Mouse (Mus musculus) midbrain, embryonic 13.5 days (tissue): ENCODE data around the gene Zswim5. TPM values are rescaled to one million over a fixed set of nuclear protein-coding genes. Genes with fewer than 3 reads are reported as not detected.
"Not testable (repeated sequence)": the region's sequence is repeated elsewhere in the genome, so short reads cannot be mapped to it uniquely, and the experiment has no call there.

ENCODE experiments used
- ATAC-seq: fragments of 200-750 bp; cut with Nextera tagmentation; 2 replicates; pipeline ENCODE4 v1.8.0; 2017; ENCODE audit warnings: mild to moderate bottlenecking, moderate TSS enrichment, moderate library complexity
- H3K27ac ChIP-seq: fragments of 300-500 bp; sonication (generic); 2 replicates; pipeline ENCODE4 v1.5.1; 2015; ENCODE audit warnings: inconsistent platforms, mild to moderate bottlenecking, moderate library complexity
- H3K27me3 ChIP-seq: fragments of 300-500 bp; sonication (generic); 2 replicates; pipeline ENCODE4 v1.6.1; 2015; ENCODE audit warnings: mild to moderate bottlenecking, inconsistent platforms
- H3K36me3 ChIP-seq: fragments of 300-500 bp; sonication (generic); 2 replicates; pipeline ENCODE4 v1.6.1; 2015; ENCODE audit warnings: mild to moderate bottlenecking, inconsistent platforms
- H3K4me1 ChIP-seq: fragments of 300-500 bp; sonication (generic); replicated peaks from 2 replicates; pipeline ENCODE4 v1.6.1; 2015; ENCODE audit warnings: inconsistent platforms
- H3K4me2 ChIP-seq: fragments of 300-500 bp; sonication (generic); replicated peaks from 2 replicates; pipeline ENCODE4 v1.6.1; 2015; ENCODE audit warnings: moderate library complexity, mild to moderate bottlenecking, inconsistent platforms
- H3K4me3 ChIP-seq: fragments of 300-500 bp; sonication (generic); replicated peaks from 2 replicates; pipeline ENCODE4 v1.5.1; 2015; ENCODE audit warnings: mild to moderate bottlenecking, inconsistent platforms
- H3K9ac ChIP-seq: fragments of 300-500 bp; sonication (generic); replicated peaks from 2 replicates; pipeline ENCODE4 v1.6.1; 2015; ENCODE audit warnings: mild to moderate bottlenecking, inconsistent platforms
- H3K9me3 ChIP-seq: fragments of 300-500 bp; sonication (generic); 2 replicates; pipeline ENCODE4 v1.6.1; 2016; ENCODE audit warnings: mild to moderate bottlenecking, inconsistent platforms
- WGBS: fragments of 180-500 bp; shearing (Covaris S2); methylation state at CpG from one replicate; pipeline ENCODE4 v1.1.7; 2015; 5-methylcytosine and 5-hydroxymethylcytosine counted together
- polyA plus RNA-seq: library from polyadenylated mRNA; unstranded; fragments of >200 nt; fragmentation: Nextera tagmentation; extraction: Ambion mirVana; gene quantifications from 2 replicates; pipeline ENCODE4 v1.2.1, GENCODE M21; 2015

Zswim5 gene
- polyA plus RNA-seq = 9.5 and 9.9 TPM in 2 replicates

GRCm38 (mm10) chr4:116876995-116877728, at the start of gene Zswim5:
Zswim5 (plus strand) TSS chr4:116877376.
- Histone ChIP-seq H3K4me3 (peak within 1 kb of the TSS; percentile 94), H3K9ac (peak within 1 kb of the TSS; percentile 98), H3K27ac (peak within 1 kb of the TSS; percentile 100), H3K36me3 (no peaks in the 10 kb centered on the region), H3K4me1 (peaks cover 8% of the 10 kb centered on the region), H3K4me2 (peak within 1 kb of the TSS; percentile 64), H3K9me3 (no peaks in the 10 kb centered on the region), H3K27me3 (no peaks in the 10 kb centered on the region)
- peak; percentile 95 for ATAC-seq
- WGBS = under 1% methylated on average over 82 of the region's 104 CpGs

GRCm38 (mm10) chr4:116827819-116828218, 49.4 kb upstream of the Zswim5 start:
- H3K4me3 ChIP-seq = no peak overlapping the region

GRCm38 (mm10) chr4:116829364-116830069, 47.7 kb upstream of the Zswim5 start:
- peak; percentile 40 for ATAC-seq
- H3K4me1 ChIP-seq = peaks cover 20% of the 10 kb centered on the region
- no peak overlapping the region for H3K4me2 ChIP-seq
- peak overlapping the region; percentile 54 for H3K27ac ChIP-seq
- 0 out of 2 replicates have a peak overlapping the region, but pooled peaks have one; percentile 2 for H3K9ac ChIP-seq
- no peaks in the 10 kb centered on the region for H3K27me3 ChIP-seq
- H3K9me3 ChIP-seq = no peaks in the 10 kb centered on the region
- 30% methylated on average over 6 of the region's 6 CpGs for WGBS
- no peak overlapping the region for H3K4me3 ChIP-seq
- H3K36me3 ChIP-seq = no peaks in the 10 kb centered on the region

More at GRCm38 (mm10) chr4:116827819-116828218, 49.4 kb upstream of the Zswim5 start:
- no peak overlapping the region for H3K27ac ChIP-seq
- no peak overlapping the region for H3K9ac ChIP-seq
- H3K4me1 ChIP-seq = peaks cover 25% of the 10 kb centered on the region
- peaks cover 5% of the 10 kb centered on the region for H3K27me3 ChIP-seq
- peak; percentile 57; the same call in 1 of the 2 replicates for ATAC-seq
- H3K9me3 ChIP-seq = no peaks in the 10 kb centered on the region
- 0% methylated on average over 4 of the region's 4 CpGs for WGBS
- no peak overlapping the region for H3K4me2 ChIP-seq
- no peaks in the 10 kb centered on the region for H3K36me3 ChIP-seq

DNA sequence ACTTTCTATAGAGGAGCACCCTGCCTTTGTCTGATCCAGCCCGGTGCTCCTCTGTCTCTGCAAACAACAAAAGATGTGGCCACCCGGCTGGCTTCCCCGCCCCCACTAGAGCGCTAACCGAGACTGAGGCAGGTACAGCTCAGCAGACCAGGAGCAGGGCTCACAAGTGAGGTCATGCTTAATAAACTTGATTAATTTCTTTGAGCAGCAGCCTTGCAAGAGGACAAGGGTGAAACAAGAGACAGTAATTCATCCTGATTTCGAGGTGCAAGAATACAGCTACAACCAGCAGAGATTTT, 47.2 kb upstream of the Zswim5 start:
- H3K4me1 ChIP-seq = peaks cover 19% of the 10 kb centered on the region
- no peak overlapping the region for H3K4me2 ChIP-seq
- H3K9ac ChIP-seq = 0 out of 2 replicates have a peak overlapping the region, but pooled peaks have one; percentile 2
- H3K9me3 ChIP-seq = no peaks in the 10 kb centered on the region
- H3K4me3 ChIP-seq = no peak overlapping the region
- H3K27ac ChIP-seq = peak overlapping the region; percentile 54
- ATAC-seq = peak; percentile 69
- no peaks in the 10 kb centered on the region for H3K27me3 ChIP-seq
- 3% methylated on average over 6 of the region's 6 CpGs for WGBS
- no peaks in the 10 kb centered on the region for H3K36me3 ChIP-seq

DNA sequence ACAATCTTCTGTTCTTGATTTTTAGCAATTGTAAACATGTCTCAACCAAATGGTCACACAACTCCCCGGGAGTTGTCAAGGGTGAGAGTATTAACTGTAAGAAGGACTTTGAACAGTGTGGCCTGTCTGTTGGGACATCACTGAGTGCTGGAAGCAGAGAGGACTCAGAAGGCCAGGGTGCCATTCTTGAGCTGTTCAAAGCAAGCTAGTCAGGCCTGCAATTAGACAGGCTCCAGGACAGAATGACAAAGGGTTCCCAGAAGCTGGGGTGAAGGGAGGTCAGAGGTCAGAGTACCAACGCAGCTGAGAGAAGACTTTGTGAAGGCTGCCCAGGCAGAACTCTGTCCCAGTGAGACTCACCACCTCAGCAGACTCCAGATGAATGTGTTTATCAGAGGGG, 38.2 kb upstream of the Zswim5 start:
- 13% methylated on average over 2 of the region's 2 CpGs for WGBS
- ATAC-seq = no peak

GRCm38 (mm10) chr4:116840096-116840495, 37.1 kb upstream of the Zswim5 start:
- 48% methylated on average over 23 of the region's 29 CpGs for WGBS

More for the DNA sequence above, 38.2 kb upstream of the Zswim5 start:
- Histone ChIP-seq H3K4me2 (no peak overlapping the region), H3K9me3 (no peaks in the 10 kb centered on the region), H3K27me3 (no peaks in the 10 kb centered on the region), H3K27ac (no peak overlapping the region), H3K9ac (no peak overlapping the region), H3K4me3 (no peak overlapping the region), H3K36me3 (no peaks in the 10 kb centered on the region), H3K4me1 (no peaks in the 10 kb centered on the region)

GRCm38 (mm10) chr4:116840841-116841240, 36.3 kb upstream of the Zswim5 start:
- Histone ChIP-seq H3K9me3 (no peaks in the 10 kb centered on the region), H3K4me1 (no peaks in the 10 kb centered on the region), H3K4me3 (no peak overlapping the region), H3K27ac (no peak overlapping the region), H3K27me3 (no peaks in the 10 kb centered on the region), H3K4me2 (no peak overlapping the region), H3K9ac (no peak overlapping the region), H3K36me3 (no peaks in the 10 kb centered on the region)
- no peak for ATAC-seq
- 88% methylated on average over 6 of the region's 6 CpGs for WGBS

More at GRCm38 (mm10) chr4:116840096-116840495, 37.1 kb upstream of the Zswim5 start:
- not testable (repeated sequence) for H3K9me3 ChIP-seq, H3K36me3 ChIP-seq, H3K4me3 ChIP-seq, H3K27ac ChIP-seq, ATAC-seq, H3K4me2 ChIP-seq, H3K27me3 ChIP-seq, H3K4me1 ChIP-seq, H3K9ac ChIP-seq

DNA sequence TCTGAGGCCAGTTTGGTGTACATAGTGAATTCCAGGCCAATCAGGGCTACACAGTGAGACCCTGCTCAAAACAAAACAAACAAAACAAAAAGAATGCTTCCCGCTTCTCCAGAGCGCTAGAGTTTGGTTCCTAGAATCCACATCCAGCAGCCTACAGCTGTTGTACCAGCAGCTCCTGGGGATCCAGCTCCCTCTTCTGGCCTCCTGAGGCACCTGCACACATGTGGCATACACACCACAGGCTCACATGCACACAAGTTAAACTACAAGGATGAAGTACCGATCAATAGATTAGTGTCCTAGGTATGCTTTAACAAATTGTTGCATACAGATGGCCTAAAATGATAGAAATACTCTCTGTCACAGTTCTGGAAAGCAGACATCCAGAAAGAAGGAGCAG, 32.9 kb upstream of the Zswim5 start:
- Histone ChIP-seq H3K9ac (no peak overlapping the region), H3K27me3 (no peaks in the 10 kb centered on the region), H3K36me3 (no peaks in the 10 kb centered on the region), H3K9me3 (no peaks in the 10 kb centered on the region), H3K4me3 (no peak overlapping the region), H3K27ac (no peak overlapping the region), H3K4me2 (no peak overlapping the region), H3K4me1 (no peaks in the 10 kb centered on the region)
- 96% methylated on average over 3 of the region's 3 CpGs for WGBS
- ATAC-seq = no peak

DNA sequence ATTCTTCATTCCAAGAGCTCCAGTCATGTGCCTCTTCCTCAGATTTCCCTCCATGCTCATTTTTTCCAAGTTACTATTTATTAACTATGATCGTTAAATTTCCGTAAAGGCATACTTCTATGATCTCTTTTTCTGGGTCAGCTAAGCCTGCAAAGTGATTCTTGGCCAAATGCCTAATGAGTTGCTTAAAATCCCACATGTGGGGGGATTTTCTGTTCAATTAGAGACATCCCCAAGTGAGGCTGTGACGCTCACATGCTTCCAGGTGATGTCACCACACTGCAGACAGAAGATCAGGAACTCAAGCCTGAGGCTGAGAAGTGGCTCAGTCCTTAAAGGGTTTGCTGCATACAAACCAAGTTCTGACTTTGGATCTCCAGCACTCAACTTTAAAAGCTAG, 27.3 kb upstream of the Zswim5 start:
- Histone ChIP-seq H3K4me1 (peaks cover 13% of the 10 kb centered on the region), H3K9me3 (no peaks in the 10 kb centered on the region), H3K27me3 (no peaks in the 10 kb centered on the region), H3K4me2 (no peak overlapping the region), H3K36me3 (no peaks in the 10 kb centered on the region), H3K27ac (no peak overlapping the region), H3K9ac (no peak overlapping the region), H3K4me3 (no peak overlapping the region)
- 75% methylated on average over 3 of the region's 3 CpGs for WGBS
- ATAC-seq = no peak

GRCm38 (mm10) chr4:116854286-116854685, 22.9 kb upstream of the Zswim5 start:
- no peaks in the 10 kb centered on the region for H3K36me3 ChIP-seq
- no peak overlapping the region for H3K9ac ChIP-seq
- H3K4me1 ChIP-seq = peaks cover 13% of the 10 kb centered on the region
- no peak overlapping the region for H3K4me3 ChIP-seq
- no peaks in the 10 kb centered on the region for H3K9me3 ChIP-seq
- no peak overlapping the region for H3K4me2 ChIP-seq
- WGBS = 10% methylated on average over 2 of the region's 2 CpGs
- no peaks in the 10 kb centered on the region for H3K27me3 ChIP-seq
- 0 out of 2 replicates have a peak overlapping the region, but pooled peaks have one; percentile 4 for H3K27ac ChIP-seq
- ATAC-seq = no peak

DNA sequence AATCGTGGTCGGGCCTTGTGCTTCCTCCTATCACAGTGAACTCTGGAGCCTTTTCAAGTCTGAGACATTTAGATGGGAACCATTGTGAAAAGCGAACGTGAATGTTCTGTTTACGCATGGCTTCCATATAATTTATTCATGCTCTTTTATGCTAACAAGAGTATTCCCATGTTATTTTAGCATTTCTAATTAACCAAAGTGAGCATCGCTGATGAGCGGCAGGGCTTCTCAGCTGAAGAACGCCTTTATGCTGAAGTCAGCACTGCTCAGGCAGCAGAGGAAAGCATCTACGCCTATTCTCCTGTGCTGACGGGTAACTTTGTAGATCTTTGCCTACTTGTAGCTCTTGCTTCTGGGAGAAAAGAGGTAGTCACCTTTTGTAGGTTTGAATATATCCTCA, 20.0 kb upstream of the Zswim5 start:
- no peaks in the 10 kb centered on the region for H3K36me3 ChIP-seq
- WGBS = 64% methylated on average over 10 of the region's 10 CpGs
- no peak for ATAC-seq
- H3K27me3 ChIP-seq = no peaks in the 10 kb centered on the region
- H3K4me1 ChIP-seq = peaks cover 13% of the 10 kb centered on the region
- no peak overlapping the region for H3K4me3 ChIP-seq
- H3K27ac ChIP-seq = no peak overlapping the region
- H3K4me2 ChIP-seq = no peak overlapping the region
- no peaks in the 10 kb centered on the region for H3K9me3 ChIP-seq
- no peak overlapping the region for H3K9ac ChIP-seq

GRCm38 (mm10) chr4:116859711-116860110, 17.5 kb upstream of the Zswim5 start:
- no peaks in the 10 kb centered on the region for H3K9me3 ChIP-seq
- no peak overlapping the region for H3K4me3 ChIP-seq
- H3K36me3 ChIP-seq = no peaks in the 10 kb centered on the region
- no peak overlapping the region for H3K4me2 ChIP-seq
- no peak overlapping the region for H3K27ac ChIP-seq
- H3K9ac ChIP-seq = no peak overlapping the region
- no peak for ATAC-seq
- 76% methylated on average over 5 of the region's 5 CpGs for WGBS
- H3K27me3 ChIP-seq = no peaks in the 10 kb centered on the region
- peaks cover 1% of the 10 kb centered on the region; the same call in 1 of the 2 replicates for H3K4me1 ChIP-seq
